Mouse (Mus musculus) heart, adult 11 months (tissue): ENCODE measurements around the gene Olfr1231.

Experiments used
- DNase-seq: peaks from one replicate; pipeline ENCODE4 v3.0.0; 2022

The Olfr1231 gene

DNA sequence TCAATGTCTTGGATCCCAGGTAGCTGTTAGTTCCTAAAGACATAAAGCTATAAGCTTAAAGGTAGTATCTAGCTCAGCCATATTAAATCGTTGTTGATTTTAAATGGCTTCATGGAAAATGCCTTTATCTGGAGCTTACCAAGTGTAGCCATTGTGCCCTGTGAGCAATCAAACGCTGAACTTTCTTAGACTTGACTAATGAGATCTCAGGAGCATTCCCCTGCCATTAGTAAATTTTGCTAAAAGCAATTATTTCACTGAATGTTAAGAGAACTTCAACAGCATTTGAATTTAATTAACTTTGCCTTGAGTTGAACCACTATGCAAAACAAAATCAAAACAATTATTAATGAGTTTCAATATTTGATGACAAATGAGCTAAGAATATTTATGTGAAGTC, at the start of gene Olfr1231:
Gene Olfr1231 (minus strand): TSS at position 101 of the 400 bp plus-strand sequence.
- DNase-seq, result no peak

DNA sequence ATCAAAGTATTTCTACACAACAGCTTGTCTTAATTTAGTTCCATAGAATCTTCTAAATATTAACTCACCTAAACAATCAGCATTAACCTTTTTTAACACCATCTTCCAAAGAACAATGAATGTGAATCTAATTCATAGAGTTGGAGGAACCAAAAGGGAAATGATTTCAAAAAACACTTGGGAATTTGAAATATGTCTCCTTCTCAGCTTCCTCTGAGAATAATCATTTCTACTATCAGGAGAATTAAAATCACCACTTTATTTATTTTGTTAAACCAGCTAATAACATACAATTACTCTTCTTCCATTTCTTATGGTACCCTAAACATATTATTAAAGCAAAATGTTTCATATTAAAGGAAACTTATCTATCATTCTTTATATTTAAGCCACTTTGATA, 35.4 kb upstream of the Olfr1231 start, which contains the start of gene Olfr1233:
Gene Olfr1233 (minus strand): TSS at position 101 of the 400 bp plus-strand sequence.
- no peak for DNase-seq

DNA sequence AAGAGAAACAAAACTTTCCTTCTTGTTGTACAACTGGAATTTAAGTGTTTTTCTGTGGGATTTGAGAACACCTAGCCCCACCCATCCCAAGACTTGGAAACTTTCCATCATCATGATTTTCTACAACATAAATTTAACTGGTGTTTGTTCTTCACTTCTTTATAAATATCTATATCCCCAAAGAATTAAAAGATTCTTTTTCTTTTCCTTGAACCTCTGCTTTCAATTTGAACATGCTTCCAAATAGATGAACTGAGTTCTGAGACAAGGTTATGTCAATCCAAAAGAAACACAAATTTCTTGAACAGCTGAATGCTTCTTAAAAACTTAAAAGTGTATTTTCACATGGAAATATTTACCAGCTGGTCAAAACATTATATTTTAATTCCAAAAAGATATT, 22.7 kb upstream of the Olfr1231 start, which contains the start of gene Olfr1232:
Gene Olfr1232 (minus strand): TSS at position 101 of the 400 bp plus-strand sequence.
- no peak for DNase-seq

DNA sequence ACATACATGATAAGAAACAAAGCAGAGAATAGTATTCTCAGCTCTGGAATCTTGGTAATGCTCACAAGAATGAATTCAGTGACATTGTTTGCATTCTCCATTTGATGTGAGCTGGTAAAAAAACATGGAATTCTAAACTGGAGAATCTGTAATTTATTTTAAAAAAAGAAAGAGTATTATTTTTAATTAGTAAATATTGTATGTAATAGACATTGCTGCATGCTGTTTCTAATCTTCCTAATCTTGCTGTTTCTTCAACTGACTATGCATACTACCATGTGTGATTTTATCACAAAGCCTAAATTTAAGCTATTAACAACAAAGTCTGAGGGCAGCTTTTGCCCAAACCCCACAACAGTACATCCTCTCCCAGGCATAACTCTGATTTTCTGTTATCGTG, 9.7 kb downstream of the Olfr1231 start, which contains the start of gene Olfr1230:
Gene Olfr1230 (minus strand): TSS at position 101 of the 400 bp plus-strand sequence.
- no peak for DNase-seq

DNA sequence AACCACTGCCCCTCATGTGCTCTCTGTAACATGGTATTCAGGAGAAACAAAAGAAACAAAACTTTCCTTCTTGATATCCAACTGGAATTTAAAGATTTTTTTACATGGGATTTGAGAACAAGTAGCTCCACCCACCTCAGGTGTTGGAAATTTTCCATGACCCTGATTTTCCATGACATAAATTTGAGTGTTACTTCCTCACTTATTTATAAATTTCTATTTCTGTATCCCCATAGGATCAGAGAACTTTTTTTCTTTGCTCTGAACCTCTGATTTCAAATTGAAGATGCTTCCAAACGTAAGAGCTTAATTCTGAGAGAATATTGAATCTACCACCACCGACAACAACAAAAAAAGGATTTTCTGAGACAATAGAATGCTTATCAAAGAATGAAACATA, 19.0 kb downstream of the Olfr1231 start, which contains the start of gene Olfr1229:
Gene Olfr1229 (minus strand): TSS at position 101 of the 400 bp plus-strand sequence.
- no peak for DNase-seq

DNA sequence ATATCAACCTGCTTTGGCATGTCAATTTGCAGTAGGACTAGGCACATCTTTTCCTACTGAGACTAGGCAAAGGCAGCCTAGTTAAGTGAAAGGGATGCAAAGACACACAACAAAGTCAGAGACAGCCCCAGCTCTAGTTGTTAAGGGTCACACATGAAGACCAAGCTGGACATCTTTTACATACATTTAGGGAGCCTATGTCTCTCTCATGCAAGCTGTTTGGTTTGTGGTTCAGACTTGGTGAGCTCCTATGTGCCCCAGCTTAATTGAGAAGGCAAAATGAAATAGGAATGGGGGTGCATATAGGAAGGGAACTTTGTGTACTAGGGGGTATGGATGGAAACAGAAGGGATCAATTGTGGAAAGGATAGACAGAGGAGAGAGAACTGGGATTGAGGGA, 52.9 kb downstream of the Olfr1231 start, which contains the start of gene Olfr1228:
Gene Olfr1228 (minus strand): TSS at position 101 of the 400 bp plus-strand sequence.
- DNase-seq, result peak; percentile 23
